Mouse (Mus musculus): Measurements from ENCODE around the gene Sctr. TPM values are rescaled to one million over a fixed set of nuclear protein-coding genes. Genes with fewer than 3 reads are reported as not detected.

The Sctr gene
- total and polyA plus RNA-seq, 2 experiments from 2014 or later: not detected

- TF ChIP-seq EP300 (IDR thresholded peaks at IDR 0.05; ENCODE audit: low read depth) (no peak), CTCF (IDR thresholded peaks at IDR 0.05; ENCODE audit: low read depth) (no peak)
- Histone ChIP-seq H3K27me3 (ENCODE audit: control insufficient read depth, insufficient read depth, low read length) (no peaks in the 10 kb centered on the region), H3K4me1 (ENCODE audit: control insufficient read depth, insufficient read depth) (peaks cover 26% of the 10 kb centered on the region), H3K4me3 (ENCODE audit: low read depth, low read length) (no peak overlapping the region), H3K9me3 (replicated peaks; ENCODE audit: control insufficient read depth, low read length) (no peaks in the 10 kb centered on the region), H3K36me3 (replicated peaks; ENCODE audit: control insufficient read depth, insufficient read depth, low read length) (no peaks in the 10 kb centered on the region), H3K4me2 (ENCODE audit: low read depth, low read length) (no peak overlapping the region), H3K9ac (replicated peaks; ENCODE audit: low read depth, low read length) (no peak overlapping the region), H3K27ac (ENCODE audit: low read depth) (peak overlapping the region; percentile 63)
- ATAC-seq (ENCODE audit: insufficient read depth, low read depth): peak; percentile 62
- WGBS: 14% methylated on average over 4 of the region's 4 CpGs
- DNase-seq (ENCODE audit: low spot score): peak; percentile 51
Measured at GRCm38 (mm10) chr1:120027693-120028092, 21.0 kb downstream of the Sctr start.

GRCm38 (mm10) chr1:120030474-120030873 lies 23.8 kb downstream of the Sctr start:
- H3K27ac ChIP-seq (ENCODE audit: low read depth): no peak overlapping the region
- TF ChIP-seq CTCF (IDR thresholded peaks at IDR 0.05; ENCODE audit: low read depth) (no peak), EP300 (IDR thresholded peaks at IDR 0.05; ENCODE audit: low read depth) (no peak)
- H3K36me3 ChIP-seq (replicated peaks; ENCODE audit: control insufficient read depth, insufficient read depth, low read length): no peaks in the 10 kb centered on the region
- DNase-seq (ENCODE audit: low spot score) (no peak), ATAC-seq (ENCODE audit: insufficient read depth, low read depth) (no peak)
- H3K4me1 ChIP-seq (ENCODE audit: control insufficient read depth, insufficient read depth): peaks cover 12% of the 10 kb centered on the region
- 78% methylated on average over 3 of the region's 3 CpGs for WGBS
- no peaks in the 10 kb centered on the region for H3K9me3 ChIP-seq (replicated peaks; ENCODE audit: control insufficient read depth, low read length)
- H3K4me2 ChIP-seq (ENCODE audit: low read depth, low read length): no peak overlapping the region
- H3K27me3 ChIP-seq (ENCODE audit: control insufficient read depth, insufficient read depth, low read length): no peaks in the 10 kb centered on the region
- no peak overlapping the region for H3K9ac ChIP-seq (replicated peaks; ENCODE audit: low read depth, low read length)
- no peak overlapping the region for H3K4me3 ChIP-seq (ENCODE audit: low read depth, low read length)

GRCm38 (mm10) chr1:120032804-120033468 lies 26.2 kb downstream of the Sctr start:
- peak; percentile 98 for TF ChIP-seq CTCF (IDR thresholded peaks at IDR 0.05; ENCODE audit: low read depth)
- TF ChIP-seq EP300 (IDR thresholded peaks at IDR 0.05; ENCODE audit: low read depth): no peak
- DNase-seq (ENCODE audit: low spot score): peak; percentile 61
- whole genome bisulfite sequencing: 39% methylated on average over 10 of the region's 10 CpGs
- H3K4me2 ChIP-seq (ENCODE audit: low read depth, low read length): no peak overlapping the region
- H3K4me3 ChIP-seq (ENCODE audit: low read depth, low read length): no peak overlapping the region
- peaks cover 3% of the 10 kb centered on the region for H3K4me1 ChIP-seq (ENCODE audit: control insufficient read depth, insufficient read depth)
- no peaks in the 10 kb centered on the region for H3K36me3 ChIP-seq (replicated peaks; ENCODE audit: control insufficient read depth, insufficient read depth, low read length)
- ATAC-seq (ENCODE audit: insufficient read depth, low read depth): peak; percentile 68
- no peak overlapping the region for H3K27ac ChIP-seq (ENCODE audit: low read depth)
- no peak overlapping the region for H3K9ac ChIP-seq (replicated peaks; ENCODE audit: low read depth, low read length)
- H3K27me3 ChIP-seq (ENCODE audit: control insufficient read depth, insufficient read depth, low read length): no peaks in the 10 kb centered on the region
- no peaks in the 10 kb centered on the region for H3K9me3 ChIP-seq (replicated peaks; ENCODE audit: control insufficient read depth, low read length)

GRCm38 (mm10) chr1:120033469-120033854 lies 26.8 kb downstream of the Sctr start:
- Histone ChIP-seq H3K4me1 (ENCODE audit: control insufficient read depth, insufficient read depth) (no peaks in the 10 kb centered on the region), H3K27me3 (ENCODE audit: control insufficient read depth, insufficient read depth, low read length) (no peaks in the 10 kb centered on the region), H3K9ac (replicated peaks; ENCODE audit: low read depth, low read length) (no peak overlapping the region), H3K9me3 (replicated peaks; ENCODE audit: control insufficient read depth, low read length) (no peaks in the 10 kb centered on the region), H3K27ac (ENCODE audit: low read depth) (no peak overlapping the region), H3K36me3 (replicated peaks; ENCODE audit: control insufficient read depth, insufficient read depth, low read length) (no peaks in the 10 kb centered on the region), H3K4me2 (ENCODE audit: low read depth, low read length) (no peak overlapping the region), H3K4me3 (ENCODE audit: low read depth, low read length) (no peak overlapping the region)
- ATAC-seq (ENCODE audit: insufficient read depth, low read depth) (no peak), DNase-seq (ENCODE audit: low spot score) (no peak)
- TF ChIP-seq CTCF (IDR thresholded peaks at IDR 0.05; ENCODE audit: low read depth): no peak
- no peak for TF ChIP-seq EP300 (IDR thresholded peaks at IDR 0.05; ENCODE audit: low read depth)
- 59% methylated on average over 2 of the region's 2 CpGs for WGBS

DNA sequence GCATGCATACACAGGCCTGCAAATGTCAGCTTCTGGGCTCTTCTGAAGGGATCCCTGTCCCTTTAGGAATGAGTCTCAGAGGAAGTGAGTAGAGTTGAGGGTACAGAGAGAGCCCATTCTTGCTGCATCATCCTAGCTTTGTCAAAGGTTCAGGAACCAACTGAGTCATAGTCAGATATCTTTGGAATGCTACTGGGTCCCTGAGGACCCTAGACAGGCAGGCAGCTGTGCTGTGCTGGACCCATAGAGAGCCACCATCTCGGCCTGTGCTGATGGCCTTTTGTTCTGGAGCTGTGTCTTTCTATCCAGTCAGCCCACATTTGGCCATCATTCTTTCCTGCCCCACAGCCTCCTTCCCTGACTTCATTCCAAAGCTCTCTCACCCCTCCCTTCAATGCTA lies 28.1 kb downstream of the Sctr start:
- H3K27me3 ChIP-seq (ENCODE audit: control insufficient read depth, insufficient read depth, low read length): no peaks in the 10 kb centered on the region

More for the DNA sequence above, 28.1 kb downstream of the Sctr start:
- Histone ChIP-seq H3K4me1 (ENCODE audit: control insufficient read depth, insufficient read depth) (no peaks in the 10 kb centered on the region), H3K9ac (replicated peaks; ENCODE audit: low read depth, low read length) (no peak overlapping the region), H3K4me3 (ENCODE audit: low read depth, low read length) (no peak overlapping the region), H3K4me2 (ENCODE audit: low read depth, low read length) (no peak overlapping the region), H3K9me3 (replicated peaks; ENCODE audit: control insufficient read depth, low read length) (no peaks in the 10 kb centered on the region), H3K36me3 (replicated peaks; ENCODE audit: control insufficient read depth, insufficient read depth, low read length) (no peaks in the 10 kb centered on the region), H3K27ac (ENCODE audit: low read depth) (no peak overlapping the region)
- no peak for DNase-seq (ENCODE audit: low spot score)
- no peak for ATAC-seq (ENCODE audit: insufficient read depth, low read depth)
- TF ChIP-seq EP300 (IDR thresholded peaks at IDR 0.05; ENCODE audit: low read depth): no peak
- TF ChIP-seq CTCF (IDR thresholded peaks at IDR 0.05; ENCODE audit: low read depth): no peak
- WGBS: 32% methylated on average over 1 of the region's 1 CpGs
